Mouse (Mus musculus) myocyte (in vitro differentiated cells): Measurements from ENCODE around the gene Wdr90. TPM values are rescaled to one million over a fixed set of nuclear protein-coding genes. Genes with fewer than 3 reads are reported as not detected.

ENCODE experiments used
- H3K27me3 ChIP-seq: one replicate; pipeline ENCODE4 v1.6.1; 2011; ENCODE audit not compliant: control insufficient read depth, insufficient read depth, insufficient read length
- H3K36me3 ChIP-seq: one replicate; pipeline ENCODE4 v1.6.1; 2011; ENCODE audit not compliant: control insufficient read depth, insufficient read depth
- H3K4me2 ChIP-seq: one replicate; pipeline ENCODE4 v1.6.1; 2011; ENCODE audit warnings: low read depth, control low read depth
- H3K4me3 ChIP-seq: one replicate; pipeline ENCODE4 v1.5.1; 2011; ENCODE audit warnings: mild to moderate bottlenecking, control low read depth, moderate library complexity
- H3K79me2 ChIP-seq: one replicate; pipeline ENCODE4 v1.6.1; 2011; ENCODE audit not compliant: control insufficient read depth, insufficient read depth
- H3ac ChIP-seq: one replicate; pipeline ENCODE4 v1.6.1; 2011; ENCODE audit not compliant: control insufficient read depth, insufficient read length
- CEBPB ChIP-seq: IDR thresholded peaks from 2 replicates; pipeline ENCODE4 v1.6.1; 2011; ENCODE audit warnings: mild to moderate bottlenecking, moderate library complexity; ENCODE audit not compliant: poor library complexity, insufficient read depth, severe bottlenecking
- E2F4 ChIP-seq: IDR thresholded peaks from one replicate; pipeline ENCODE4 v1.6.1; 2011; ENCODE audit warnings: mild to moderate bottlenecking, control low read depth, moderate library complexity; ENCODE audit not compliant: insufficient read depth
- MAX ChIP-seq: IDR thresholded peaks from one replicate; pipeline ENCODE4 v1.6.1; 2011; ENCODE audit warnings: low read depth, mild to moderate bottlenecking, control low read depth
- MYOD1 ChIP-seq, 3 experiments: IDR thresholded peaks; one replicate each; pipeline ENCODE4 v1.6.1; 2011; ENCODE audit warnings: control low read depth in 2 of 3, low read depth in 2 of 3, mild to moderate bottlenecking in 2 of 3, moderate library complexity in 1 of 3; ENCODE audit not compliant: insufficient read length in 2 of 3, control insufficient read depth in 1 of 3
- MYOG ChIP-seq, 3 experiments: IDR thresholded peaks; one replicate each; pipeline ENCODE4 v1.6.1; 2011; ENCODE audit warnings: control low read depth in 2 of 3, low read depth in 2 of 3, mild to moderate bottlenecking in 2 of 3; ENCODE audit not compliant: insufficient read length in 2 of 3, control insufficient read depth in 1 of 3, insufficient read depth in 1 of 3
- POLR2A ChIP-seq: IDR thresholded peaks from one replicate; pipeline ENCODE4 v1.6.1; 2011; ENCODE audit warnings: low read depth, mild to moderate bottlenecking, control low read depth, moderate library complexity; ENCODE audit not compliant: insufficient read length
- POLR2AphosphoS2 ChIP-seq: IDR thresholded peaks from one replicate; pipeline ENCODE4 v1.6.1; 2011; ENCODE audit warnings: low read depth, control low read depth; ENCODE audit not compliant: insufficient read length
- REST ChIP-seq: IDR thresholded peaks from one replicate; pipeline ENCODE4 v1.6.1; 2011; ENCODE audit warnings: mild to moderate bottlenecking, control low read depth, moderate library complexity; ENCODE audit not compliant: insufficient read depth, insufficient read length
- SRF ChIP-seq: IDR thresholded peaks from one replicate; pipeline ENCODE4 v1.6.1; 2011; ENCODE audit warnings: low read depth; ENCODE audit not compliant: control insufficient read depth, insufficient read length
- TCF12 ChIP-seq: IDR thresholded peaks from one replicate; pipeline ENCODE4 v1.6.1; 2011; ENCODE audit warnings: mild to moderate bottlenecking, control low read depth; ENCODE audit not compliant: poor library complexity, insufficient read depth, severe bottlenecking
- TCF3 ChIP-seq: IDR thresholded peaks from one replicate; pipeline ENCODE4 v1.6.1; 2011; ENCODE audit warnings: low read depth, control low read depth; ENCODE audit not compliant: insufficient read length
- USF1 ChIP-seq: IDR thresholded peaks from one replicate; pipeline ENCODE4 v1.6.1; 2011; ENCODE audit warnings: low read depth, mild to moderate bottlenecking, control low read depth, moderate library complexity
- polyA plus RNA-seq: library from polyadenylated mRNA; unstranded; fragments of >200 nt; fragmentation: generic; extraction: Trizol; gene quantifications from one replicate; pipeline ENCODE4 v1.2.1, GENCODE M21; 2012; ENCODE audit warnings: missing spikeins

Gene Wdr90
- polyA plus RNA-seq, 1 experiment: 7.4 TPM

- Histone ChIP-seq H3K27me3 (no peaks in the 10 kb centered on the region), H3K79me2 (peaks cover 1% of the 10 kb centered on the region), H3K36me3 (peaks cover 7% of the 10 kb centered on the region), H3ac (no peak overlapping the region), H3K4me2 (no peak overlapping the region), H3K4me3 (no peak overlapping the region)
- TF ChIP-seq SRF (no peak), E2F4 (no peak), USF1 (no peak), MYOD1 (IDR thresholded peaks at IDR 0.05; ENCODE audit: control insufficient read depth in 1 of 3, insufficient read length in 2 of 3, low read depth in 2 of 3) (no peak), MAX (no peak), TCF12 (no peak), REST (no peak), TCF3 (no peak), MYOG (IDR thresholded peaks at IDR 0.05; ENCODE audit: control insufficient read depth in 1 of 3, insufficient read depth in 1 of 3, insufficient read length in 2 of 3, low read depth in 2 of 3) (no peak), POLR2A (no peak), POLR2AphosphoS2 (no peak), CEBPB (no peak)
Measured at GRCm38 (mm10) chr17:25895891-25896290, 34.6 kb upstream of the Wdr90 start.

GRCm38 (mm10) chr17:25895415-25895814 is 34.1 kb upstream of the Wdr90 start:
- Histone ChIP-seq H3K4me2 (no peak overlapping the region), H3ac (no peak overlapping the region), H3K36me3 (peaks cover 7% of the 10 kb centered on the region), H3K79me2 (no peaks in the 10 kb centered on the region), H3K27me3 (no peaks in the 10 kb centered on the region), H3K4me3 (no peak overlapping the region)
- no peak for TF ChIP-seq REST
- no peak for TF ChIP-seq POLR2AphosphoS2
- TF ChIP-seq POLR2A: no peak
- no peak for TF ChIP-seq TCF12
- TF ChIP-seq USF1: no peak
- no peak for TF ChIP-seq MAX
- no peak for TF ChIP-seq CEBPB
- TF ChIP-seq SRF: no peak
- no peak for TF ChIP-seq TCF3
- TF ChIP-seq MYOD1 (IDR thresholded peaks at IDR 0.05; ENCODE audit: control insufficient read depth in 1 of 3, insufficient read length in 2 of 3, low read depth in 2 of 3): no peak
- TF ChIP-seq MYOG (IDR thresholded peaks at IDR 0.05; ENCODE audit: control insufficient read depth in 1 of 3, insufficient read depth in 1 of 3, insufficient read length in 2 of 3, low read depth in 2 of 3): no peak
- TF ChIP-seq E2F4: no peak

GRCm38 (mm10) chr17:25893975-25894617 is 32.8 kb upstream of the Wdr90 start:
- H3ac ChIP-seq: no peak overlapping the region
- H3K36me3 ChIP-seq: peaks cover 8% of the 10 kb centered on the region
- H3K4me2 ChIP-seq: no peak overlapping the region
- H3K27me3 ChIP-seq: no peaks in the 10 kb centered on the region
- no peak overlapping the region for H3K4me3 ChIP-seq
- TF ChIP-seq MYOG (IDR thresholded peaks at IDR 0.05; ENCODE audit: control insufficient read depth in 1 of 3, insufficient read depth in 1 of 3, insufficient read length in 2 of 3, low read depth in 2 of 3): peak in 1 of 3 experiments; percentile 45
- TF ChIP-seq POLR2A: no peak
- TF ChIP-seq E2F4: no peak
- peak in 2 of 3 experiments; percentile 81 to 83 for TF ChIP-seq MYOD1 (IDR thresholded peaks at IDR 0.05; ENCODE audit: control insufficient read depth in 1 of 3, insufficient read length in 2 of 3, low read depth in 2 of 3)
- H3K79me2 ChIP-seq: no peaks in the 10 kb centered on the region

GRCm38 (mm10) chr17:25888837-25889236 is 27.5 kb upstream of the Wdr90 start:
- H3K36me3 ChIP-seq: peaks cover 8% of the 10 kb centered on the region
- H3K79me2 ChIP-seq: no peaks in the 10 kb centered on the region
- no peak overlapping the region for H3K4me2 ChIP-seq
- H3ac ChIP-seq: no peak overlapping the region
- no peaks in the 10 kb centered on the region for H3K27me3 ChIP-seq
- TF ChIP-seq E2F4 (no peak), CEBPB (no peak), POLR2A (no peak), MYOG (IDR thresholded peaks at IDR 0.05; ENCODE audit: control insufficient read depth in 1 of 3, insufficient read depth in 1 of 3, insufficient read length in 2 of 3, low read depth in 2 of 3) (no peak), TCF3 (no peak), USF1 (no peak), MYOD1 (IDR thresholded peaks at IDR 0.05; ENCODE audit: control insufficient read depth in 1 of 3, insufficient read length in 2 of 3, low read depth in 2 of 3) (no peak), MAX (no peak), TCF12 (no peak), SRF (no peak), POLR2AphosphoS2 (no peak), REST (no peak)
- H3K4me3 ChIP-seq: no peak overlapping the region

DNA sequence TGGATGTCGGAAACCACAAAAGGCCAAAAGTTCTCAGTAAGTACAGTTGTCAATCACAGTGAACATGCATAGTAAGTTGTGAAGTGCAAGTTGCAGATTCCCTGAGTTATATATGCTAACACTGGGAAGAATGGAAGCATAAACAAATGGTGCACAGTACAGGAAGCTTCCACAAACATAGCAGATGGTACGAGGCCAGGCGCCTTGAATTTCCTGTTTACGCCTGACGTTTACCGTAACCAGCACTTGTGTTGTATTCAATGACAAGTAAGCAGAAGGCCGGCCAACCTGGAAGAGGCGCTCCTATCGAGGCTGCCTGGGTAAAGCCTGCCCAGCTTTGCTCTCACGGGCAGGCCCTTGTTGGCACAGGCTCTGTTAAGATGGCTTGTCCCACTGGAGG is 26.2 kb upstream of the Wdr90 start:
- H3K4me3 ChIP-seq: no peak overlapping the region

More for the DNA sequence above, 26.2 kb upstream of the Wdr90 start:
- peaks cover 8% of the 10 kb centered on the region for H3K36me3 ChIP-seq
- H3K79me2 ChIP-seq: no peaks in the 10 kb centered on the region
- H3K4me2 ChIP-seq: no peak overlapping the region
- H3ac ChIP-seq: no peak overlapping the region
- no peaks in the 10 kb centered on the region for H3K27me3 ChIP-seq
- TF ChIP-seq REST (no peak), E2F4 (no peak), TCF12 (no peak)
